Mouse (Mus musculus): ENCODE data around the gene Epb41l2.

DNA sequence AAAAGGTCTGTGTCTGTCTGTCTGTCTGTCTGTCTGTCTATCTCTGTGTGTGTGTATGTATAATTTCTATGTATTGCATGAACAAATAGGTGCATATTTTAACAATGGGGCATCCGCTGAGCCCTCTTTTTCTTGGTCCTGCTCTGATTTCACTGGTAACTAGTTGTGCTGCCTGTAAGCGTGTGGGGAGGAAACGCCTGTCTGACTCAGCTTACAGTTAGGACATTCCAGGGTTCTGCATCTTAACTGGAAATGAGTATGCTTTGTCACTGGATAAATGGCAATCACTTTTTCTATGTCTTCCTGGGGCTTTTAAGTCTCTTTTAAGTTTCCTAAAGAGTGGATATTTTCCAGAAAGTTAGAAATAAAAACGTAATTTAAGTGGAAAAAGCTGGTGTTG is 98.4 kb downstream of the Epb41l2 start:
- TF ChIP-seq CTCF (IDR thresholded peaks at IDR 0.05; ENCODE audit: low read depth) = no peak
- TF ChIP-seq EP300 (IDR thresholded peaks at IDR 0.05; ENCODE audit: low read depth) = no peak
